Mouse (Mus musculus) heart, postnatal 14 days (tissue): ENCODE data around the gene Teddm1a. TPM values are rescaled to one million over a fixed set of nuclear protein-coding genes. Genes with fewer than 3 reads are reported as not detected.

ENCODE experiments used
- DNase-seq, 2 experiments: peaks; one replicate each; pipeline ENCODE4 v3.0.0; 2021 to 2022
- intact Hi-C: fragments of 180-260 bp; cut with DNase I; formaldehyde crosslinking; loops from one replicate; pipeline ENCODE4 v1.15.1; 2025
- total RNA-seq, 2 experiments: library from RNA; stranded (reverse); gene quantifications; 2 replicates each; pipeline ENCODE4 v1.2.3; 2021

Teddm1a gene
- total RNA-seq, 2 experiments from 2014 or later, result not detected

DNA sequence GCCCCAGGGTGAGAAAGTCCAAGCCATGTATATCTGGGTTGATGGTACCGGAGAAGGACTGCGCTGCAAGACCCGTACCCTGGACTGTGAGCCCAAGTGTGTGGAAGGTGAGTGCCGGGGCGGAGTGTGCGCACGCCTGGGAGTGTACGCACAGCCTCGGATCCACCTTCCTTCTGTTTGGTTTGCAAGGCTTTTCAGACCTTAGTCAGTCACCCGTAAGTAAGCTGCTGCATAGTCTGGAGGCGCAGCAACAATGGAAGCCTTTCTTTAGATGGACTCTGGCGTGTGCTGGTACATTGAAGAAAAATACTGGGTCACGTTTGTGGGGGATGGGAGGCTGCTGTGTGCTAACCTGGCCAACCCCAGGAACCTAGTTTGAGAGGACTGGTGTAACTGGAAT is 11.5 kb downstream of the Teddm1a start:
- intact Hi-C loops, result no loop called here
- DNase-seq, result no peak

DNA sequence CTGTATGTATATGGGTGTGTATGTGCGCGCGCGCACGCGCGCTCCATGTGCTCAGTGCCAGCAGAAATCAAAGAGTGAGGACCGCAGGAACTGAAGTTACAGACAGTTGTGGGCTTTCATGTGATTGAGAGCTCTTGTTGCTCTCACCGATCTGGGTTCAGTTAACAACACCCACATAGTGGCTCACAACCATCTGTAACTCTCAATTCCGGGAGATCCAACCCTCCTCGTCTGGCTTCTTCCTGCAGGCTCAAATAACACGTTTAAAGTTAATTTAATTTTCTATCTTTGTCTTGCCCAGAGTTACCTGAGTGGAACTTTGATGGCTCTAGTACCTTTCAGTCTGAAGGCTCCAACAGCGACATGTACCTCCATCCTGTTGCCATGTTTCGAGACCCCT is 12.7 kb downstream of the Teddm1a start:
- no peak for DNase-seq
- intact Hi-C loops, result no loop called here

DNA sequence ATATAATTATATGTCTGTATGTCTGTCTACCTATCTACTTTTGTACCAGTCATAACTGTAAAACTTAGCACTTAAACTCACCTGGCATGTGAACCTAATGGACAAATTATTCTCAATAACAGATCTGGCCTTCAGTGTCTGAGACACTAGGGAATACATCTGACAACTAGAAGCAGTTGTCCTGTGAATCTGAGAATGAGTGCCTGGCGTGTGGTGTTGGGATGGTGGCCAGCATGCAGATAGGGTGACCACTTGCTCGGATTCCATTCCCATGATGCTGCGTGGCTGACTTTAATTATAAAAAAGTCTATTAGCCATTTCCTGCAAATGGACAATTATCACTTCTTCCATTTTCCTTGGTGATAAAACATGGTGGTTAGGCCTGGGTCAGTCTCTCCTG is 14.3 kb downstream of the Teddm1a start:
- no peak for DNase-seq
- intact Hi-C loops, result no loop called here

DNA sequence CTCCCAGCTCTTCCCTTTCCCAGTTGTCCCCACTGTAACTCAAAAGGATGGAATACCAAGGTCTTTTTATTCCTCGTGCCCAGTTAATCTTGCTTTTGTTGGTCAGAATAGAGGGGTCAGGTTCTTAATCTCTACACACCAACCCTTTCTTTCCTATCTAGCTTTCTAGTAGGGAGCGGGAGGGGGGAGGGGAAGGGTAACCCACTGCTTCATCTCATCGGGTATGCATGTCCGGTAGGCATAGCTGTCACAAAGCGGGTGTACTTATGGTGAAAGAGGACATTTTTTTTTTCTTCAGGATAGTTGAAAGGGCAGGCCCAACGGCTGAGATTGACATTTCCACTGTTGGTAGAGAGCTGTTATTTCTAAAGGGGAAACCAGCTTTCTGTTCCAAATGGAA is 16.7 kb downstream of the Teddm1a start:
- intact Hi-C loops, result no loop called here
- DNase-seq, result no peak

DNA sequence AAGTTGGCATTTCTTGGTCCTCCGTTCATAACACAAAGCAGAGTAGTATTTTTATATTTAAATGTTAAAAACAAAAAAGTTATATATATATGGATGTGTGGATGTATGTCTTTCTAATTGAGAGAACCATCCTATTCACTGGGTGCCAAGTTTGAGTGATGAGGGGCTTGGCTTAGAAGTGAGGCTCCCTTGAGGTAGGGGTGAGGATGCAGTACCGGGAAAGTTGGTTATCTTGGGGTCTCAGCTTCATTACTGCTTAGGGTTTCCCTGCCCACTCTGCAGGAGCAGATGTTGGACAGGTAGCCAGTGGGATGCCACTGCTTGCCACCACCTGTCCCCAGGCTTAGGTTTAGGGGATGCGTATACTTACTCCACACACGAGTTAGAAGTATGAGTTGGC is 17.2 kb downstream of the Teddm1a start:
- DNase-seq, result no peak
- intact Hi-C loops, result no loop called here

DNA sequence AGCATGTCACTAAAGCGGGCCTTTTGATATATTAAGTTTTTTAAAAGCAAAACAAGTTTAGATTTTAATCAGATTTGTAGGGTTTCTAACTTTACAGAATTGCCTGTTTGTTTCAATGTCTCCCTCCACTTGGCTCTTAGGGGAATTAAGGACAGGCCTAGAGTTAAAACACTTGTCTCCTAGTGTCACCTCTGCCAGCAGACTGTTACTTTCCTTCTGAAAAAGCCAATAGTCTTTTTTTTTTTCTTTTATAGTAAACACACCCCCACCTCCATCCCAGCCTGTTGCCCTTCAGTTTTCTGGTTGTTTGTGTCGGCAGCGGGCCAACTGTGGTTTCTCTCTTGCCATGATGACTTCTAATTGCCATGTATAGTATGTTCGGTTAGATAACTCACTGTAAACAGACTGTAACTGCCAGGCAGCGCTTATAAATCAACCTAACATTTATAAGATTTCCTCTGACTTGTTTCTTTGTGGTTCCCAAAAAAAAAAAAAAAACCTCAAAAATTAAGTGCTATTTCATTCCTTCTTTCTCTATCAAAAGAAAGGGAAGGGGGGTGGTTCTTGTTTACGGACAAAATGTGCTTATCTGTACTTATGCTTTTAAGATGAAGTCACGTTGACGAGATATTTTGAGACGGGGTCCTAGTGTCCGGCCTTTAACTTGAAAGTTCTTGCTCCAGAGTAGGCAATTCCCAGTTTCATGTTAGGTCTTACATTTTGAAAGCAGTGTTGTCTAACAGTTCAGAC is 17.8 kb downstream of the Teddm1a start:
- no peak for DNase-seq
- intact Hi-C loops, result no loop called here

DNA sequence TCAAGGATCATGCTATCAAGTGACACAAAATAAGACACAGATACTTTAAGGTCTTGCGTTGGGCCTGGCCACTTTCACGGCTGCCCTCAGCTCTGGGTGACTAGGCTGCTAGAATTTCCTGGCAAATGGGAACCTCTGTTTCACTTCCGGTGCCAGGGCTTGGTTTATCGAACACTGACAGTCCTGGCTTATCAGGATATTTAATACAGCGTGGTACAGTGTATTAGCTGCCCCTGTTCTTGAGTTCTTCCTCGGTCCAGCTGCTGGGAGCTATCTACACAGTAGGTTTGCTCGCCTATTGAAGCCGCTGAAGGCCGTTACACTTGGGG is 18.4 kb downstream of the Teddm1a start:
- no peak for DNase-seq

DNA sequence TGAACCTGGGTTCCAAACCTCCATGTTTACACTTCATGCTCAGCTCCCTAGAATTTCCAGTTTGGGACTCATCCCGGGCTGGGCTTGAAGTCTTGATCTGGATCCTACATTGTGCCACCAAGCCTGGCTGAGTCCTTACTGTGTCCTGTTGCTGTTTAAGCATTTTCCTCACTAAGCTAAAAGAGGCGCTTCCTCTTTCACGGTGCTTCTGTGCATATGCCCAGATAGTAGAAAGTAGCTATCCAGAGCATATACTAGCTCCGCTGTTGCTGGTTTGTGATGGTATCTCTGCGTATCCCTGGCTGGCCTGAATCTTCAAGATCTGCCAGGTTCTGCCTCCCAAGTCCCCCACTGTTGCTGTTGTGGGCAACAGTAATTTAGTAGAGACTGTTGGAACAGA is 18.9 kb downstream of the Teddm1a start:
- DNase-seq, result no peak
- intact Hi-C loops, result no loop called here

More for the DNA sequence above, 18.4 kb downstream of the Teddm1a start:
- intact Hi-C loops, result no loop called here

DNA sequence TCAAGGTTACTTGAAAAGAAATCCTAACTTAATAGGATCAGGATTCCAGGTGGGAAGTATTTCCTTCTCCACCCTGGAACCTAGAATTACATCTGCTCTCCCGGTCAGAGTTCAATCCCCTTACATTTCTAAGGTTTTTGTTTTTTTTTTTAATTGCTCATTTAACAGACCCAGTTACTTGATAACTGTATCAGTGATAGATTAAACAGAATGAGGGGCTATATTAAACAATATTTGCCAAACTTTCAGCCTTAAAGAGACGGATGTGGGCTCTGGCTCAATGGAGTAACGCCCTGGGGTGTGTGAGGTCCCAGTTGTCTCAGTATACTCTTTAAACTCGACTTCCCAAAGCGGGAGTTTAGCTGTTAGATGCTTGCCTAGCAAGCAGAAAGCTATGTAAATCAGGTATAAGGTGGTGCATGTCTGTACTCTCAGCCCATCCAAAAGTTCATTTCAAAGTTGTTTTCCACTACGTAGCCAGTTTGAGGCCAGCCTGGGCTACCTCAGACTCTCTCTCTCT is 19.8 kb downstream of the Teddm1a start:
- no peak for DNase-seq
- intact Hi-C loops, result no loop called here

DNA sequence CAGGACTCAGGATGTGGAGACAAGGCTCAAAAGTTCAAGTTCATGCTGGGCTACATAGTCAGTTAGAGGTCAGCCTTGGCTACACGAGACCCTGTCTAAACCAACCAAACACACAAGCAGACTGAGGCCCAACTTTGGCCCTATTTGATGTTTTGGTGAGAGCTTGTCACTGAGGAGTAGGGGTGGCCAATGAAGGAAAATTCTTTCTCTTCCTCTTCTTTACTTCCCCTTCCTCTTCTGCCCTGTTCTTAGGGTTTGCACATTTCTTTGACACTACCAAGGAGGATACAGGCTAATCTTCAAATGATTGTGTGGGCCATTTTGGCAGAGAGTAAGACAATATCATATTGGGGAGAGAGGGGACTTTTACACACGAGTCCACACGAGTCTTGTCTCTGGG is 22.3 kb downstream of the Teddm1a start:
- intact Hi-C loops, result no loop called here

DNA sequence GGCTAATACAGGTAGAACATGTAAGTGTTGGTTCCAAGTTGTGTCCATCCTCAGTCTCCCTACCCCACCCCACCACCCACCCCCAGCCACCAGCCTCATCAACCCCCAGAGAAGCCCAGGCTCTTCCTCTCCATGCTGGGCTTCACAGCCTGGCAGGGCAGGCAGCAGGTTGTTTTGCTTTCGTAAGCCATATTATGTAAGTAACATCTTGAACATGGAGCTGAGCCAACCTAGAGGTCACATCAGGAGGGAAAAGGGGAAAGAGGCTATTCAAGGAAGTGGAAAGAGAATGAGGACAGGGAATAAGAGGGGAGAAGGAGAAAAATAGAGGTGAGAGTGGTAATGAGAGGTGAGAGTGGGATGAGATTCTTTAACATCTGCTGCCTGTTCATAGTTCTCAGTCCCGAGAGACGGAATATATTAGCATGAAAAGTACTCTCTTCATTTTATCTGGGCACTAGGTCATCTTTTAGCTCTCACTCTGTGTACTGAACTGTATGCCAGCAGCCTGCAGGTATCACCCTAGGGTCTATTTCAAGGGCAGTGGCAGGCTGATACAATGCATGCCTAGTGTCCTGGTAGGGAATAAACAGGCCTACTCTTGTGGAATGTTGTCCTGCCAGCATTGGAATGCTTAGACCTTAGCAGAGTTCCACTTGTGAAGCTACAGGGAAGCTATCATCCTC is 27.1 kb downstream of the Teddm1a start:
- intact Hi-C loops, result no loop called here
- DNase-seq, result peak in 1 of 2 experiments; percentile 33

More for the DNA sequence above, 22.3 kb downstream of the Teddm1a start:
- DNase-seq, result no peak

DNA sequence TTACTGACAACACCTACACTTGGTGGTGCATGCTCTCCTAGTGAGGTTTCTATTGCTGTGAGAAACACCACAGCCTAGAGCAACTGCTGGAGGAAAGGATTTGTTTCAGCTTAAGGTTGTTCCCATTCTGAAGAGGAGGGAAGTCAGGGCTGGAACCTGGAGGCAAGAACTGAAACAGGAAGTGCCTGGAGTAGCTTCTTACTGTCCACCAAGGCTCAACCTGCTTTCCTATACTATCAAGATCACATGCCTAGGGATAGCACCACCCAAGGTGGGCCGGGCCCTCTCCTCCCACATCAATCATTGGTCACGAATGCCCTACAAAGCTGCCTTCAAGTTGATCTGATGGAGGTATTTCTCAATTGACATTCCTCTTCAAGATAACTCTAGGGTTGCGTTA is 30.1 kb downstream of the Teddm1a start:
- DNase-seq, result no peak

DNA sequence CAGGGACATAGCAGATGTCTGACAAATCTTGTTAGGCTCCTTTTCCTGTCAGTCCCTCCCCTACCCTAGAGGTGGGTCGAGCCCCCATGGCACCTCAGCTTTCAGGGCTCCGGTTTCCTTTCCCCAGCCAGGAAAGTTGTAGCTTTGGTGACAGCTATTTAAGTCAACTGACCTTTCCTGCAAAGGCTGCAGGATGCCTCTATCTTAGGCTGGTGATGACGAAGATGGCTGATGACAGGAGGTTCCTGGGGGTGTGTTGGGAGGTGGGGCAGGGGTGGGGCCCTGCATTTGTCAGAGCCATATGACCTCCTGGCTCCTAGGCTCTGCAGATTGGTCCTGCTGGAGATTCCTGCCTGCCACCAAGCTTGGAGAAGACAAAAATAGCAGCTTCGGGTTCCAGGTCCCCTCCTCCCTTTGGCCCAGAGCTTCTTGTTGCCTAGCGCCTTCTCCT is 31.1 kb downstream of the Teddm1a start:
- intact Hi-C loops, result no loop called here
- peak; percentile 53 to 69 for DNase-seq

More for the DNA sequence above, 30.1 kb downstream of the Teddm1a start:
- intact Hi-C loops, result no loop called here

DNA sequence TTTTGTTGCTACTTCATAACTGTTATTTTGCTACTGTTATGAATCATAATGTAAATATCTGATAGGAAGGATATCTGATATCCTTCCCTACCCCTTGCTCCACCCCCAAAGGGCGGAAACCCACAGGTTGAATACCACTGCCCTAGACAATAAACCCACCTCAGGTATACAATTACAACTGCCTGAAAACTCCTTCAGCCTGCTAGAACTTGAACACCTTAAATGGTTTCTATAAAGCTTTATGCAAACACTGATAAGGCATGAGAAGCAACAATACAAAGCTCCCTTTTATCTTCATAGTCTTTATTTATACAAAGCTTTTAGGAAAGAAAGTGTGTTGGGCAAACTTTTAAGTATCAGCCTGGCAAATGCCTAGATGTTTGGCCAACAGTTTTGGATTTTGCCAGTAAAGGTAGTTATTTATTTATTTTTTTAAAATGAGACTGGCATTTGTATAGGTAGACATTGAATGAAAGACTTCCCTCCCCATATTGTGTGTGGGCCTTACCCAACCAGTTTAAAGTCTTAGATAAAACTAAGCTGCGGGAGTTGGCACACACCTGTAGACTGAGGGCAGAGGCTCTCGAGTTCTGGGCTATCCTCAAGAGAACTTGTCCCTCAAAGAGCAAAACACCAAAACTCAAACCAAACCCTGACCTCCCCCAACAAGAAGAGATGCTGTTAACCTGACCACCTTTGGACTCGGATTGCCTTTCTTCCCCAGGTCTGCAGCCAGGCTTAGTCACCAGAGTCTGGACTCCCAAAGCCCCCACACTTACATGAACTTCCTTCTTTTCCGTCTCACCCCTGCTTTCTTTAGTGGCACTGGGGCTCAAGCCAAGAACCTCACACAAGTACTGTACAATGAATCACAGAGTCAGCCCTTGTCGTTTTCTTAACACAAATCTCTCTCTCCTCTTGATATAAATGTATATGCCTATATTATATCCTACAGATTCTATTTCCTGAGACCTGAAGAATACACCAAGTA is 33.1 kb downstream of the Teddm1a start:
- intact Hi-C loops, result no loop called here
- no peak for DNase-seq

DNA sequence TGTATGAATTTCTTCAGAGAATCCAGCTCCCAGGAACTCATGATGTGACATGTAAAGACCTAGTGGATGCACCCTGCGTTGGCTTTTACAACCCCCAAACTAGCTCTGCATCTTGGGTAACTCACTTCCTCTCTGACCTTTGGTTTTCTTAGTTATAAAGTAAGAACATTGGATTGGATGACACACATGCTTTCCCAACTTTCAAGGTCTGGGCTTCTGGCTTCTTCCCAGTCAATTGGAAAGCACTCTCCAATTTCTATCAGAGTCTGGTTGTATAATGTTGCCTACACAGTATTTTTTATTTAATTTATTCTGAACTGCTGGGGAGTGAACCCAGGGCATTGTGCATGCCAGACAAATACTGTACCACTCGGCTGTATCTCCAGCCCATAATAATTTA is 38.9 kb downstream of the Teddm1a start:
- DNase-seq, result no peak
- intact Hi-C loops, result no loop called here

DNA sequence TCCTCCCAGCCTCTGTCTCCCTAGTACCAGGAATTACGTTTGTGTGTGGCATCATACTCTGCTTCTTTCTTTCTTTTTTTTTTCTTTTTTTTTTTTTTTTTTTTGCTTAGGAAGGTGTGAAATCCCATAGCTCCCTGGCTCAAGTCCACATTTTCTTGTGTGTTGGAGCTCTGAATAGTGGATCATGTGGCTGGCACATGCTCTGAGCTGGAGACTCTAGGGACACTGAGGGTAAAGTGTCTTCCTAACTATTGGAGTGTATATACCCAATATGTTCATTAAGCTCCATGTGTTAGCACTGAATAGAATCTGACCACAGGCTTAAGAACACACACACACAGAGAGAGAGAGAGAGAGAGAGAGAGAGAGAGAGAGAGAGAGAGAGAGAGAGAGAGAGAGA is 42.2 kb downstream of the Teddm1a start:
- intact Hi-C loops, result no loop called here
- no peak for DNase-seq

DNA sequence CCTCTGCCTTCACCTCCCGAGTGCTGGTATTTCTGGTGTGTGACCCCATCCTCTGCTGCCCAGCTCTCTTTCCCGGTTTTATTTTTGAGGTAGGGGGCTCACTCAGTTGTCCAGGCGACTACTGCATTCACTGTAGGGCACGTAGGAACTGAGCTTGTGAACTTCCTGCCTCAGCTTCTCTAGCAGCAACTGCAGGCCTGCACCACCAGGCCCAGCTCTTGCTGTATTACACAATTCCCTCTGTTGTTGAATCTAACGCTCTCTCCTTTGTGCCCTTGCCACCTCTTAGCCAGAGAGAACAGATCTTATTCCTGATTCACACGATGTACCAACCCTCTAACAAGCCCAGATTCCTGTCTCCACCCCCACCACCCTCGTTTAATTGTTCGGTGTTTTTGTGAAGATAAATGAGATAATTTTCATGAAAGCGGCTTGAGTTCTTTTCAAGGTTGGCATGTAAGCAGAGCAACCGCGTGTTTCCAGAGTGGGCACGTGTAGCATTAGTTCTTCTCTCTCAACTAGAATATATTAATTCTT is 44.4 kb downstream of the Teddm1a start:
- DNase-seq, result no peak
- intact Hi-C loops, result no loop called here

DNA sequence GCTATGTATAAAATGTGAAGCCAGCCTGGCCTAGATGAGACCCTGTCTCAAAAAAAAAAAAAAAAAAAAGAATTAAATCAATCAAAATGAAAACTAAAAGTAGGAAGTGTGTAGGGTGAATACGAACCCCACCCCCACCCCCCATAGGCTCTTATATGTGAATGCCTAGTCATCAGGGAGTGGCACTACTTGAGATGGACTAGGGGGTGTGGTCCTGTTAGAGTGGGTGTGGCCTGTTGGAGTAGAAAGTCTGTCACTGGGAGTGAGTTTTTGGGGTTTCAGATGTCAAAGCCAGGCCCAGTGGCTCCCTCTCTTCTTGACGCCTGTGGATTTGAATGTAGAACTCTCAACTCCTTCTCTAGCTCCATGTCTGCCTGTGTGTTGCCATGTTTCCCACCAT is 45.5 kb downstream of the Teddm1a start:
- intact Hi-C loops, result no loop called here
- no peak for DNase-seq

DNA sequence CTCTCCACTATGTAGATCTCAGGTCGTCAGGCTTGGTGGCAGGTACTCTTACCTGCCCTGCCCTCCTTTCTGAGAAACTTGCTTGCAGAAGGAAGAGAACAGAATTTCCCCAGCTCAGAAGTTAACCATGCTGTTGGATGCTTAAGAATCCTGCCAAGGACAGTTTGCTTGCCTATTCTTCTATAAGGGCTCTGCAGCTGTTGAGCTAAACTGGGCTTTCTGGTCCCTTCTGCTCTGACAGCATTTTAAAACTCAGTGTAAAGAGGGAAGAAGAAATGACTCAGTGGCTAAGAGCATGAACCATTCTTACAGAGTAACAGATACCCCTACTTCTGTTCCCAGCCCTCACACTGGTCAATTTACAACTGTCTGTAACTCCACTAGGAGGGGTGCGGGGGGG is 49.4 kb downstream of the Teddm1a start:
- intact Hi-C loops, result no loop called here
- DNase-seq, result no peak
